Mouse (Mus musculus) adrenal gland (tissue): ENCODE results near the gene Rreb1.

Experiments used
- intact Hi-C: fragments of 180-260 bp; cut with DNase I; formaldehyde crosslinking; loops from one replicate; pipeline ENCODE4 v1.15.1; 2025

Gene Rreb1

DNA sequence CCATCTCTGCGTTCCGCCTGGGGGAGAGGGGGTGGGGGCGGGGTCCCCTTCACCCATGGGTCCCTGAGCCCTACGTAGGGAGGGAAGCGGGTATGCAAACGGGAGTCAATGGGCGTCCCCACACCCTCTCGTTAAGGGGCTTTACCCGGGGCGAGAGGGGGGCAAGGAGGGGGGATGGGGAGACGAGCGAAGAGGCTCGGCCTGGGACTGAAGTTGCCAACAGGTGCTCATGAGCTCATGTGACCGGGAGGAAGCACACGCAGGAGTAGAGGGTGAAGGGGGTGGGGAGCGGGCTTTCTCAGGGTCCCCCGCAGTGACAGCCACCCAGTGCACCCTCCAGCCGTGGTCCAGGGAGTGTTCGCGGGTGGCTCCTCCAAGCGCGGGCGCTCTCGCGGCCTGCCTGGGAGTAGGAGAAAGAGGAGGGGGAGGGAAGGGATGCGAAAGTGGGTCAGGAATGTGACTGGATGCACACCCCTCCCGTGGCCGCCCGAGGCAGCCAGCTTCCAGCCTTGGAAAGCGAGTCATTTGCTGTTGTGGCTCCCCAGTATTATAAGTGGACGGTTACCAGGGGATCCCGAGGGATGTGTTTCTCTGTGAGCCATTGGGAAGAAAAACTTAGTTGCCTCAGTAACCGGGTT is 513 bp downstream of the Rreb1 start:
- intact Hi-C loops: no loop called here

DNA sequence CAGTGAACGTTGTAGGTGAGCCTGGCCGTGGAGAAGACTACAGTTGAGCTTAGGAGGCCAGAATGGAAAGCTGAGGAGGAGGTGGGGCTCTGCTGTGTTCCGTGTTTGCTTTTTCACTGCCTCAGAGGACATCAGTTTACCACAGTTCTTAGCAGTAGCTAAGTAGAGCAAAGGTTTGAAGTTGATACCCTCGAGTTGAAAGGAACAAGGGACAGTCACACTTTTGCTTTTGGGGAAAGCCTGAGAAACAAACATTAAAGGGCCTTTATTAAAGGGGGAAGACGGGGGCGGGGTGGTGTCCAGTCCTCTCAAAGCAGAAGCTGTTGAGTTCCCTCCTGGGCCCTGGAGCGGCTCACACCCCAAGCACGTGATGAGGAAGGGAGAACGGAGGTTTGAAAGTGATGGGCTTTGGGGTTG is 1.1 kb downstream of the Rreb1 start:
- intact Hi-C loops: no loop called here

DNA sequence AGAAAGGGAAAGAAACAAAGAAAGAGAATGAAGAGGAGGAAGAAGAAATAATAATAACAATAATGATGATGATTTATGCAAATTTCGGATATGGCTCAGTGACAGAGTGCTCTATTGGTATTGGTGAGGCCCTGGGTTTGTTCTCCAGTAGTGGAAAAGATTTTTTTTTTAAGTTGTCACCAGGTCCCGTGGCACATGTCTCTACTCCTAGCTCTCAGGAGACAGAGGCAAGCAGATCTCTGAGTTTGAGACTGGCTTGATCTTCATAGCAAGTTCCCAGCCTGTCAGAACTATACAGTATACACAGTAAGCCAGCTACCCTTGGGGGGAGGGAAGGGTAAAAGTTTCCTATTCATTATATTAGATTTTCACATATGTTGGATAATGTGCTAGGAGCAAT is 3.4 kb downstream of the Rreb1 start:
- intact Hi-C loops: no loop called here

DNA sequence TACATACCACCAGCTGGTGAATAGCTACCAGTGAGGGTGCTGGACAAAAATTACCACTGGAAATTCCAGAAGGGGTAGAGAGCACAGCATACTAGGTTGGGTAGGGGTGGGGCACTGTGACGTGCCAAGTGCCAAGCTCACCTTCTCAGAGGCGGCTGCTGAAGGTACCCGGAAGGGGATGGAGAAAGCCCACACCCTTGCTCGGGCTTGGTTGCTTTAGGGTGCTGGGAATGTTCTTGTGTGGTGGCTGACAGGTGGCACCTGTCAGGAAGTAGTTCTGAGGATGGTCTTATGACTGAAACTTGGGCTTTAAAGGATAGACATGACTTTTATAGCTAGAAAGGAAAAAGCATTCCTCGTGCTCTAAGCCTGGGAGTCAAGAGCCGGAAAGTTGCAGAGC is 3.9 kb downstream of the Rreb1 start:
- intact Hi-C loops: no loop called here

DNA sequence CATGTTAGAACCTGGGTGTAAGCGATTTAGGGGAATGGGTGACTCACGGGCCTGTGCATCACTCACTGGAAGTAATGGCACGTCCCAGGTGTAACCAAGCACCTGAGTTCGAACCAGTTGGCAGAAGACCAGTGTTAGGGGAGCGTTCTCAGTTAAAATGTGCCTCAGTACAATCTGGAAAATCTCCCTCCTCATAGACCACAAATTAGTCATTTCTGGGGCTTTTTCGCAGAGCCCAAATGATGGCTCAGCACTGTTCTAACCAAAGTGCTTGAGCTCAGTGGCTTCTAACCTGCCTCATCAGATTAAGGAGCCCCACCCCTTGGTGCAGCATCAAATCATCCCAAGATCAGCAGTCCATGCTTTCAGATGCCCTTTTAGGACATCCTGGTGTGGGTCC is 5.5 kb downstream of the Rreb1 start:
- intact Hi-C loops: no loop called here

DNA sequence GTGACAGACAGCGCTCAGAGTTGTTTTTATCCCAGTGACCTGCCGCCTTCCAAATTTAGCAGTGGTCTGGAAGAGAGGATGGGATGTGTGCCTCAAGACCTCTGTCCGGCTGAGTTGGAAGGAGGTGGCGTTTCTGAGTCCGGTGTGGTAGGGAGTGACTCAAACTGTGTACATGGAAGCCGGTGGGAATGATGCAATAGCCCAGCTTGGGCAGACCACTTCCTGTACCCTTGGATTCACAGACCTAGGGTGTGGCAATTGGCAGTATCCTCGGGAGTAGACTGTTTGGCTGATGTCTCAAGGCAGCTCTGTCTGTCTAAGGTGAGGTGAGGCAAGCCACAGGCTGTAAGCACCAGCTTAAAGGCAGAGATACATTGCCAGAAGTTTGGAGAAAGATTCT is 6.0 kb downstream of the Rreb1 start:
- intact Hi-C loops: no loop called here

DNA sequence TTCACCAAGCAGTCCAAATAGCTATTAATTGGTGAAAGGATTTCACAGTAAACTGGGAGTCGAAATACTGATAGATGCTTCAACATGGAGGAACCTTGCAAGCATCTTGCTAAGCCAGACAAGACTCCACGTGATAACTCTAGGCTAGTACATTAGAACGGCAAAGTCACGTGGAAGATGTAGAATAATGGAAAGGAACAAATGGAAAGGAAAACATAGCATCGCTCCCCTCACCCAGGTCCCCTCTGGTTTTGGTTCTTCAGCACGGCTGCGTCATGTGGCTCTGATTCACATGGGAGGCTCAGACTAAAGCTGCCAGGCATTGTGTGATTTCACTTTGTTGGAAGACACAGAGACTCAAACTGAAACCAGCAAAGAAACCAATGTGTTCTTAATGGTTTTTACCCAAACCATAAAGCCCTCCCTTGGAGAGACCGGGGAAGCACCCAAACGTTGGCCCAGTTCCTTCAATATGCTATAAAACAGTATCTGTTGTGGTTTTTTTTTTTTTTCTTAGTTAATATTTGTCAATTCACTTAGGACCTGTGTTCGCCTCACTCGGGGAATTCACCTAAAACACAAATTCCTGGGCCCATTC is 14.6 kb downstream of the Rreb1 start:
- intact Hi-C loops: no loop called here

DNA sequence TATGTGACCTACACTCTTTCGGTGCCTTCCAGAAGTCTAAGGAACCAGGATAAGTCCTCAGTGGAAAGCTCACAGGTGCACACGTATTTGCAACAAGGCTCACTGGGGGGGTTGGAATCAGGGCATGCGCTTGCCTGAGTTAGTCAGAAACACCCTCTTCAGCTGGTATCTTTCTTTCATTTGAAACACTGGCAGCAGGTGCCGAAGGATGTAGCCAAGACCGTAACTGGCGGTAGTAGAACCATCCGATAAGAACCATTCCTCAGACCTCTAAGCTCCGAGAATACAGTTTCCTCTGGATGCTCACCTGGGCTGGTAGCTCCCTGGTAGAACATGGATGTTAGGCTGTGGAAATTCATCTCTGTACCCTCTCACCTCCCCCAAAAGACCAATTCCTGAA is 20.6 kb downstream of the Rreb1 start:
- intact Hi-C loops: no loop called here

DNA sequence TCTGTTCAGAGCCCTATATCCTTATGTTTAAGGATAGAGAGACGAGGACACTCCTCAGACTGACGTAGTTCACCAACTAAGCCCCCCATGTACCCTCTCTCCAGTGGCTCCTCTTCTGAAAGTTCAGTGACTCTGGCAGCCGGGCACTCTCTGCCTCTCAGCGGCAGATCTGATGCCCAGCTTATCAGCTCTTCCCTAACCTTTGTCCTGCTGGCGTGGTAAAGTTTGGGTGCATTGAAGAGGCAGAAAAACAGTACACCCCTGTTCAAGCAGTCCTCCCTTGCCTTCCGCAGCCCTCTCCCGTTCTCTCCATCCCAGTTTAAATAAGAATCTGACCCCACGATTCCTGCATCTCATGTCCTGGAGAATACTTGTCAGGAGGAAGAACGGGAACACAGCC is 21.2 kb downstream of the Rreb1 start:
- intact Hi-C loops: no loop called here

DNA sequence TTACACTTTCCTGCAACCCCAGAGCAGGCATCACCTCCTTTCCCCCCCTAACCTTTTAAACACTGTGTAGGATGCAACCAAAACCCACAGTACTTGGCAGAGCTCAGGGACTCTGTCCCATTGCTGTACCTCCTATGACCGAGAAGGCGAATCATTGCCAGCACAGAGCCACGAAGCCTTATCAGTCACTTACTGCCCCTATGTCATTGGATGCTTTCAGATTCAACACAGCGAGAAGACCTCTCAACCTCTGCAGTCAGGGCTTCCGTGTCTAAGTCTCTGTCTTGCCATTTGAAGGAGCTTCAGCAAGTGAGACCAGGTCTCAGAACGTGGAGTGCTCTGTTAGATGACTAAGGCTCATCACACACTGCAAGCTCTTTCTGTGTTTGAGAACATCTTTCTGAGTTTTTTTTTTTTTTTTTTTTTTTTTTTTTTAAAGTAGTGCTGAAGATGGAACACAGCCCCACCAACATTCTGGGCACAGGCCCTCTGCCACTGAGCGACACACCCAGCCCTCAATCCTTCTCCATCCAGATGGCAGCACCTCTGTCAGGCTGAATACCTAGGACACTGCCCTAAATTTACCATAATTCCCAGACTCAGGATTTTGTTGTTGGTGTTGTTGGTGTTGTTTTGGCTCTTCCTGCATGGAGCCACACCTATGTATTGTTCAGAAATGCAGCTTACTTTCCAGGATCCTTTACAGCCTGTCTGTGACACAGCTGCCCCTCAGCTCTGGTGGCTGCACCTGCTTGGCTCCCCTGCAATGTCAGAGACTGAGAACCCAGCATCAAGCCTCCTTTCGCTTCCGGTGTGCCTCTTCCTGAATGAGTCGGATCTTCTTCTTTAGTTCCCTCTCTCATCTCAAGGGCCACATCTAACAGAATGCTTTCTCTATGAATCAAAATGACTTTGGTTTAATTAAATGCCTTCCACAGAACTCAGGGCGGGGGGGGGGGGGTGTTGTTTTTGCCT is 23.2 kb downstream of the Rreb1 start:
- intact Hi-C loops: no loop called here

DNA sequence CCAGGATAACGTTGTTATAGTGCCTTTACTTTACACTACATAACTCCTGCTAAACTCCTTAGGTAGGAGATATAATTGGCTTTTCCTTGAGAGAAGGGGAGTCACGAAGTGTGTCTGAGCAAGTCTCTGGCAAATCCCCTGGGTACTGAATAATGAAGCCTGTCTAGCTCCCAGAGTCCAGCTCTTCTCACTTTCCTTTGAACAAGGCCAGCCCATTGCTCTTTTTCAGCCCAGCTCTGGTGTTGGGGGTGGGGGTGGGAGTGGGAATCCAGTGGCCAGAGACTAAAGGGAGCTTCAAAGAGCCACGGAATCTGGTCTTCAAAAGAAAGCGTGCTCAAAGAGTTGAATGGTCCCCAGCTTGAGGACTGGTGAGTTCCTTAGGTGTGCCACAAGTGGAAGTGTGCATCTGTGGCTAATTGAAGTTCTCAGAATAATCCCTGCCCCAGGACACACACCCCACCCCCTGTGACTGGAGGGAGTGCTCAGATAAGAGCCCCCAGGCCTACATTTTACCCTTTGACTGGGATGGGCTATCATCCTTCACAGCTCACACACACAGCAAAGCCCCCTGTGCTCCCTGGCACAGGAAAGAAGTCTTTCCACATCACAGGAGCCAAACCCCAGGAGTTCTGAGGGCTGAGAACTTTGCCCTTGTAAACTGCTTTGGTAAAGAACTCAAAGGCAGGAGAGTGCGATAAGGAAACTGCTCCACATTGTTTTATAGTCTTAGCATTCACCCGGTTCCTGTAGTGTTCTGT is 24.2 kb downstream of the Rreb1 start:
- intact Hi-C loops: no loop called here

DNA sequence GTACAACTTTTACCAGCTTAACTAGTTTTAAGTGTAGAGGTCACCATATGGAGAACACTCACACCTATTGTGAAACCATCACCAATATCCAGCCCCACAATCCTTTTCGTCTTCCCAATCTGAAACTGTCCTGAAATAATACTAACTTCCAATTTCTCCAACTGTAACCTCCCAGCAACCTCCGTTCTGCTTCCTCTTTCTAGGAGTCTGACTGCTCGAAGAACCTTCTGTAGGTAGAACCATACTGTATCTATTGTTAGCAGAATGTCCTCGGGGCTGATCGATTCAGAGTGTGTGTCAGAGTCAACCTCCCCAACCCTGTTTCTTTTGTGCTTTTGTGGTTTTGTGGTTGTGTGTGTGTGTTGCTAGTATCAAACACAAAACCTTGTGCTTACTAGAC is 25.0 kb downstream of the Rreb1 start:
- intact Hi-C loops: no loop called here

DNA sequence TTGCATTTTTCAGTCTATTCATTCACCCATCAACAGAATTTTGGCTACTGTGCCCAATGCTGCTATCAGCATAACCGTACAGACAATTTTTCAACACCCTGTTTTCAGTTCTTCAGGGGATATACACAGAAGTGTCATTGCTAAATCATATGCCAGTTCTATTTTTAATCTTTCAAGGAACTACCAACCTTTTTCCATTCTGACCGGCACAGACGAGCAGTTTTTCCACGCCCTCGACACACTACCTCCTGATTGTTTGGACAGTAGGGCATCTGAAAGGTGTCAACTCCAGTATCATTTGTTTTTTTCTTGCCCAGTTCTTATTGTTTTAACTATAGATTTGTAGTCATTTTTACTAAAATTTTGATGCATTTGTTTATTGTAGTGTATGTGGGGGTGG is 25.8 kb downstream of the Rreb1 start:
- intact Hi-C loops: no loop called here

DNA sequence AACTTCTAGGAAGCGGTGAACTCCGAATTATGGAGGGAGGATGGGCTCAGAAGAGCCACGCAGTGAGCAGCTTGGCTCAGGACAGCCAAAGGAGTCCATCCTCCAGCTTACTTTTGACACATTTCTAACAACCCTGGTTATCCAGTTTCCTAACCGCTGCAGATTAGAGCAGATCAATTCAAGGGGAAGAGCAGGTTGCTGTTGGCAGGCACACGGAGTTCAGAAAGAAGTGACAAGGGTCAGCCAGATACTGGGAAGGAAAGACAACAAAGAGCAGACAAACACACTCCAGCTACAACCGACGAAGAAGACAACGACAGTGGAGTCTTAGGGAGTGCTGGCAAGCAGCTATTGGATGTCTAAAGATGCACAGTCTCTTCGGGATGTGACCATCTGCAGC is 36.8 kb downstream of the Rreb1 start:
- intact Hi-C loops: no loop called here

DNA sequence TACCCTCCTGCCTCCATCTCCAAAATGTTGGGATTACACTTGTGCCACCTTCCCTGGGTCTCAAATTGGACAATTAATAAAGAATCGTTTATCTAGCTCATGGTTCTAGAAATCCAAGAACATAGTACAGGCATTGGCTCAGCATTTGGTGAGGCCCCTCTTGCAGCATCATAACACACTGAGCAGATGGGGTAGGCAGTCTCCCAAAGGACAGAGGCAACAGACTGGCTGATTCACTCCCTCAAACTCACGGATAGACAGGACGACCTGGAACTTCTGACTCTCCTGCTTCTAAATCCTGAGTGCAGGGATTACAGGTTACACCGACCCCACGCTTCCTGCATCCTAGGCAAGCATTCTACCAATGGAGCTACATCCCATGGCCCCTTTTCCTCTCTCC is 38.5 kb downstream of the Rreb1 start:
- intact Hi-C loops: no loop called here

DNA sequence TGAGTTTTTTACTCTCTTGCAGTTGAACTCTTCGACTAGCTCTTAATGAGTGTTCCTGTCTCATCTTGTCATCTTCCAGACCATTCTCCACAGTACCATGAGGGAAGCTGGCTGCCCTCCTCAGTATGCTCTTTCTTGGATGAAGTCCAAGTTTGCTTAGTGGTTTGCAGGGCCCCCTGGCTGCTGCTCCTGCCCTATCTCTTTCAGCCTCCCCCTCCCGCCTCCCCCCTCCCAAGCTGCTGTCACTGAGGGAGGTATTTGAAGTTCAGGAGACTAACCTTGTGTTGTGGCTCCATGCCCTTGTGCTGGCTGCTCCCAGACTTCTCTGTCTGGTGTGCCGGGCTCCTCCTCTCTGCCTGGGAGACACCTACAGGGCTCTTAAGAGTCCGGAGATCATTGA is 43.2 kb downstream of the Rreb1 start:
- intact Hi-C loops: loop anchor here (10.0 kb wide), 2 partner anchors 277 to 357 kb away; no protein-coding TSS in a partner anchor

DNA sequence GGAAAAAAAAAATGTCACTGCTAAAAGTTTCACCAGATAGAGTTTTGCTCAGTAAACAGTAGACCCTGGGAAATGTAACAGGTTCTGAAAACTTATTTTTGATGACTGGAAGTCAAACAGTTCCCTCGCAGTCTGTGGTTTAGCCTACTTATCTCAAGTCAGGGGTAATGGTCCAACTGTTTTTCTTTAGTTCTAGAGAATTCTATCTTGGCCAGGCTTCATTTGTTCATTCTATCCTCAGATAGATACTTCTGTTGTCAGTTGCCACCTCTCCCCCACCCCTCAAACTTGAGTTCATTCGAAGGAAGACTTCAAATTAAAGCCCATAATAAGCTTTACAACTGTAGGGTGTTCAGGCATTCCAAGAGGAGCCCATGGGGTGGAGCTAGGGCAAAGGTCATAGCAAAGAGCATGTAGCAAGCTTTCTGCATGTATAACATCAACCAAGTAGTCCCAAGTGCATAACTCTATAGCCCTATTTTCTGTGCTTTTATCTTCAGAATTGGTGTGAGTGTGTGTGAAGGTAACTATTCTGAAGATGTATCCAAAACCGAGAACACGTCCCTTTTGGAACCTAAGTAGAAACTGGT is 46.2 kb downstream of the Rreb1 start:
- intact Hi-C loops: loop anchor here (10.0 kb wide), 2 partner anchors 280 to 360 kb away; no protein-coding TSS in a partner anchor

DNA sequence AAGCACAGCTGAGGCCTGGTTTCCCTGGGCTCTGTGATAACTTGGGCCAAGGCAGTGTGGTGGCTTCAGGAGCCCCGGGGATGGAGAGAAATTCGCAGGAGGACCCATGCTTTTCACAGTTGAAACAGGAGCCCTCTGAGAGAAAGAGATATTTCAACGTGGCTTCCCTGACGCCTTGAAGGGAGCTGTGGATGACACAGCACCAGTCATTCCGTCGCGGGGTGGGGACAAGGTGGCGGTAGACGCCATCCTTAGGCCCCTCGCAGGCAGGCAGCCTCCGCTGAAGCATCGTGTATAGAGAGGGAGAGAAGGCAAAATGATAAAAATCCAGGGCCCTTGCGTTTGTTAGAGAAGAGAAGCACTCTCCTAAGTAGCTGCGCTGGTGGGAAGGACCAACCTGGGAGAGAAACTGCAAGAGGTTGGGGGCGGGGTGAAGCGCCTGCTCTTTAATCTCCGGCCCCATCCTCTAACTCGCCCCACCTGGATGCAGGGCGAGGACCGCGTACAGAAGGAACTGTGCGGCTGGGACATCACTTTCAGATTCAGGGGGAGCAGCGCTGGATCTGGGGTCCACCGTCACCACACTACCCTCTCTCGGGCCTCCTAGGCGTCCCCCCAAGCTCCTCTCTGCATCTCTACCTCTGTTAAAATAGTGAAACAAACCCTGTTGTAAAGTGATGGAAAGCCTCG is 46.9 kb downstream of the Rreb1 start:
- intact Hi-C loops: loop anchor here (5.0 to 10.0 kb wide), 3 partner anchors 117 to 360 kb away; no protein-coding TSS in a partner anchor

DNA sequence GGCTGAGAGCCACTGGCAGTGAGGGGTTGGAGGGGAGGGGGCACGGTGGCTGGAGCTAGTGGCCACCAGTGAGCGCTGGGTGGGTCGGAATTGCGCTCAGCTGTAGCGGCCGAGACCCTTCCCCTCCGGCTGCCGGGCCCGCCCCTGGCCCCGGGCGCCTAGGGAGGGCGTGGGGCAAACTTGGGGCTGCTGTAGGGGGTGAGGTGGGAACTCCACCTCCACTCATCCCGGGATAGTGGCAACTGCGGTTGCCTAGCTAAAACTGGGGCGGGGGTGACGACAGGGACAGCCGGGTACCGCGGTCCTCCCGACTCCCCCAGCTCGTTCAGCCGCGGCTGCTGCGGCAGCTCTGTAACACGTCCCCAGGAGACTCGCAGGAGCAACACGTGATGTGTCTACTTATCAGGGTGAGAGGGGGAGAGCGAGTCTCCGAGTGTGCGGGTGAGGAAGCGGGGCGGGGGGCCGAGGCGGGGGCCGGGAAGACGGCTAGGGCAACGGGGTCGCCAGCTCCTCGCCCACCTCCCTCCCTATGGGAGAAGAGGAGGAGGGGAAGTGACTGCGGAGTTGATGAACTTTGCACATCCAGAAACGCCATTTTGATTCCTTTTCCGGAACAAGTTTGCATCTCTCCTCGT is 47.6 kb downstream of the Rreb1 start:
- intact Hi-C loops: loop anchor here (5.0 to 10.0 kb wide), 3 partner anchors 117 to 361 kb away; no protein-coding TSS in a partner anchor
